Mouse (Mus musculus) lung, postnatal 4 days (tissue): ENCODE measurements around the gene Kif3c.
A peak's percentile ranks its signal among the peaks of the same experiment; 100 is the strongest.

ENCODE experiments used
- DNase-seq, 2 experiments: peaks; one replicate each; pipeline ENCODE4 v3.0.0; 2021

Kif3c gene

GRCm38 (mm10) chr12:3425375-3426341 lies 60.7 kb downstream of the Kif3c start:
- peak in 1 of 2 experiments; percentile 43 for DNase-seq

- peak; percentile 99 to 100 for DNase-seq
Measured at GRCm38 (mm10) chr12:3426530-3427034, 61.6 kb downstream of the Kif3c start, which contains the start of gene Asxl2. Asxl2 (plus strand) TSS chr12:3426857.

- DNase-seq, result peak; percentile 80 to 82
Measured at GRCm38 (mm10) chr12:3427067-3427889, 62.3 kb downstream of the Kif3c start.

DNA sequence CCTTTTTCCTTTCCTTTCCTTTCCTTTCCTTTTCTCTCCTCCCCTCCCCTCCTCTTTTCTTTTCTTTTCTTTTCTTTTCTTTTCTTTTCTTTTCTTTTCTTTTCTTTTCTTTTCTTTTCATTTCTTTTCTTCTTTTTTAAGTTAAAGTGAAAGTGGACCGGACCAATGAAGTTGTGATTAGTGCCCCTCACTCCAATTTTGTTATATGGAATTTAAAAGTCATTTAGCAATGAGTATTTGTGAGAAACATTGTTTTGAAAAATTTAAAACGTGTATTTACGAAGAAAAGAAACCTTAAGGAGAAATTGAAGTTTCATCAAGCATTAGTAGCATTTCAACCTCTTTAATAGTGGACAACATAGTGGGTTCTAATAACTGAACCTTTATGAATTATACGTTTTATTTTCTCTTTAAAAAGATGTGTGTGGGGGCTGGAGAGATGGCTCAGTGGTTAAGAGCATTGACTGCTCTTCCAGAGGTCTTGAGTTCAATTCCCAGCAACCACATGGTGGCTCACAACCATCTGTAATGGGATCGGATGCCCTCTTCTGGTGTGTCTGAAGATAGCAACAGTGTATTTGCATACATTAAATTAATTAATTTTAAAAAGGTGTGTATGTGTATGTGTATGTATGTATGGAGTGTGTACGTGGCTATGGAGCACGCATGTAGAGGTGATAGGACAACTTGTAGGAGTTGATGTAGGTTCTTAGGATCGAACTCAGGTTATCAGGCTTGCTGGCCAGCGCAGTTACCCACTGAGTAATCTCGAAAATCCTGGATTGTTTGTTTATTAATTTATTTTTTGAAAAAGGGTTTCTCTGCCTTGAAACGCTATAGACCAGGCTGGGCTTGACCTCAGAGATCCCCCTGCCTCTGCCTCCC lies 63.2 kb downstream of the Kif3c start:
- no peak for DNase-seq

DNA sequence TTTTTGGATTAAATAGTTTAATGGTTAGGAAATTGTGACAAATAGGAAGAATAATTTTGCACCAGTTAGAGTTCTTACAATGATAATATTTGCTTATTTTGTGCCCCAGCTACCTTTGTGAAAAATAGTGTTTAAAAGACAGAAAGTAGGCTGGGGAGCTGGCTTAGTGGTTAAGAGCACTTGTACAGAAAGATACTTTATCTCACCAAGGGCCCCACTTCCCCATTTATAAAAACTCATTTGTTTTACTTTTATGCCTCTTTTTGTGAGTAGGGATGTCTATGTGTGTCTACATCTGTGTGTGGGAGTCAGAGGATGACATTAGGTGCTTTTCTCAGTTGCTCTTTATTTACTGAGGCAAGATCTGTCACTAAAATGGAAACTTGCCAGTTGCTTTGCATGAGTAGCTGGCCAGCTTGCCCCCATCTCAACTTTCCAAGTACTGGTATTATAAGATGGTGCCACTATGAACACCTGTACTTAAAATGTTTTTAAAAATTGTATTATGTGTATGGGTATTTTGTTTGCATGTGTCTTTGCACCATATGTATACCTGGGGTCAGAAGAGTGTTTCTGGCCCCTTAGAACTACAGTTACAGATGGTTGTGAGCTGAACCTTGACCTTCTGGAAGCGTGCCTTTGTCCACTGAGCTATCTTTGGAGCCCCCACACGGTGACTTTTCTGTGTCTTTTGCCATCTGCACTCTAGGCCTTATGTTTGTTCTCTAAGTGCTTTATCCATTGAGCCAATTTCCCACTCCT lies 64.9 kb downstream of the Kif3c start:
- no peak for DNase-seq

DNA sequence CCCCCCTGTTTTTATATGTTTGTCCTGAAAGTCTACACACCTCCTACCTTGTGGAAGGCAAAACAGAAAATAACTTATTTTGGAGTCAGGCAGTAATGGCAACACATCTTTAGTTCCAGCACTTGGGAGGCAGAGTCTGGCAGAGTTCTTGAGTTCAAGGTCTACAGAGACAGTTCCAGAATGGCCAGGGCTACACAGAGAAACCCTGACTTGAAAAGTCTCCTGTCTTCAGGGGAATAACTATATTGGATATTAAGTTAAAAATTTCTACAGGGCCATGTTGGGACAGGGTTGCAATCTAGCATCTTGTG lies 65.5 kb downstream of the Kif3c start:
- DNase-seq, result no peak

DNA sequence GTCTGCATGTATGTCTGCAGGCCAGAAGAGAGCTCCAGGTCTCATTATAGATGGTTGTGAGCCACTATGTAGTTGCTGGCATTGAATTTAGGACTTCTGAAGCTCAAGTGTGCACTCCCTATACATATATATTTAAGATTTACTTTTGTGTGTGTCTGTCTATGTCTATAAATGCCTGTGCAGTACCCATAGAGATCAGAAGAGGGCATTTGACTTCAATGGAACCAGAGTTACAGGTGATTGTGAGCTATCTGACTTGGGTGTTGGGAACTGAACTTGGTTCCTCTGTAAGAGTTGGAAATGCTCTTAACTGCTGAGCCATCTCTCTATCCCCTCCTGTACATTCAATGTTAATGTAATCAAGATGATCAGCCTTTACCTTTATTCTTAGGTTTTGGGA lies 66.1 kb downstream of the Kif3c start:
- no peak for DNase-seq

DNA sequence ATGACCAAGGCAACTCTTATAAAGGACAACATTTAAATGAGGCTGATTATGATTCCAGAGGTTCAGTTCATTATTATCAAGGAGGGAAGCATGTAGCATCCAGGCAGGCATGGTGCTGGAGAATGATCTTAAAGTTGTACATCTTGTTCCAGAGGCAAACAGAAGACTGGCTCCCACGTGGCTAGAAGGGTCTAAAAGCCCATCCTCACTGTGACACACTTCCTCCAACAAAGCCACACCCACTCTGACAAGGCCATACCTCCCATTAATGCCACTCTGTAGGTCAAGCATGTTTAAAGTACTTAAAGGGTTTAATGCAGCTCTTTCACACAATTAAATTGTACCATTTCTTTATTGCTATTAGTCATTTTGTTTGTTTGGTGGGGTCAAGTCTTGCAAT lies 68.8 kb downstream of the Kif3c start:
- no peak for DNase-seq

DNA sequence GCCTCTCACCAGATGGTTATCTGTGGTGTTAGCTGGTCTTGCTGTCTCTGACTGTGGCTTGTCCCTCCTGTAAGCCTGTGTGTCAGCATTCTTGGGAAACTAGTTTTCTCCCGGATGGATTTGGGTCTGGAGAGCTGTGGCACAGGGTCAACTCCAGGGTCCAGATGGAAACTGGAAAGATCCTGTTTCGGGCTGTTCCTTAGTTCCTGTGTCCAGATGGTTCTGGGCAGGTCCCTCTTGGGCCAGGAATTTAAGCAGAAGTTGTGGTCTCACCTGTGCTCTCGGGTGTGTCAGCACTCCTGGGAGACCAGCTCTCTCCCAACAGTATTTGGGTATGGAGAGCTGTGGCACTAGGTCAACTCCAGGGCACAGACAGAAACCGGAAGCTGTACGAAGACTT lies 71.5 kb downstream of the Kif3c start:
- no peak for DNase-seq

DNA sequence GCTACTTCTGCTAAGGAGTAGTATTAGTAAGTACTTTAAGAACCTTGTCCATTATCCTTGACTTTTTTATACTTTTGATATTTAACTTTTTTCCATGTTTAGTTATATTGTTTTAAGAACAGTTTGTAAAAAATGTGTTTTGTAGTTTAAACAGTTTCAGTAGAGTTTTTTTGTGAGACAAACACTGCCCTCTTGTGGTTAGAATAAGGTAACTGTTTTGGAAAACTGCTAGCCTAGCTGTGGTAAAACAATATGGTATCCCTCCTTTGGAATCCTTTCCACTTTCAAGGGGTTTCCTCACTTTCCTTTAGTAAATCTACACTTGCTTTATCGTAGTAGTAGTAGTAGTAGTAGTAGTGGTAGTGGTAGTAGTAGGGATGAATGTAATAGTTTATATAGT lies 72.9 kb downstream of the Kif3c start:
- DNase-seq, result no peak

DNA sequence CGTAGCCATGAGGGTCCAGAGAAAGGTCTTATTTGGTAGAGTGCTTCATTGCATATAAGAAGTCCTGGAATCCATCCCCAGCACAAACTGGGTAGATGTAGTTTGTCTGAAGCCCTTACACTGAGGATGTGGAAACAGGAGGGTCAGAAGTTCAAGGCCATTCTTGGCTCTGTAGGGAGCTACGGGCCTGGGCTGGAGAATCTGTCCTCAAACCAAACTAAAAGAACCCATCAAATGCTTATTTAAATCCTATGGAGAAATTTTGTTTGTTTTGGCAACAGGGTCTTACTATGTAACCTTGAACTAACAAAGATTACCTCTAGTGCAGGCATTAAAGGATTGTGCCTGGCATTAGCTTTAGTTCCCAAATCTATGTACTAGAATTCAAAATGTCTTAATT lies 76.0 kb downstream of the Kif3c start:
- DNase-seq, result no peak

- DNase-seq, result no peak
Measured at GRCm38 (mm10) chr12:3441361-3441760, 76.4 kb downstream of the Kif3c start.

DNA sequence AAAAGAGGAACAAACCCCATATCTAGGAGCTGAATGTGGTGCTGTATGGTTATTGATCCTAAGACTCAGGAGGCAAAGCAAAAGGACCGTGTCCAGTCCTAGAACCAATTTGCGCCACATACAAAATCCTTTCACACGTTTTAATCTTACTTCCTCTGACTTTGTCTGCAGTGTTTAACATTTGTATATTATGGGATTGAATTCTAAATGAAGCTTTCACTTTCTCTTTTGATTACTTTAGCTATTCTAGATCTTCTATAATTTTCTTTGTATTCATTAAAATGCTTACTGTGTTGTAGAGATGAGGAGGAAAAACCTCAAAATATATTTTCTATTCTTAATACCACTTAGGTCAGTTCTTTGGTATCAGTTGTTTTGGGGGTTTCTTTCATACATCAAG lies 88.6 kb downstream of the Kif3c start:
- DNase-seq, result no peak
